Mouse (Mus musculus): ENCODE results near the gene Hpse2. TPM values are rescaled to one million over a fixed set of nuclear protein-coding genes. Genes with fewer than 3 reads are reported as not detected.

Hpse2 gene
- polyA plus RNA-seq, 1 experiment from 2014 or later, result 1.1 TPM

GRCm38 (mm10) chr19:42908553-42908952, 479.6 kb downstream of the Hpse2 start:
- Histone ChIP-seq H3K4me3 (ENCODE audit: control insufficient read depth in 1 of 2, insufficient read depth in 1 of 2, low read depth in 1 of 2, low read length in 2 of 2) (no peak overlapping the region), H3K4me2 (ENCODE audit: low read length) (no peak overlapping the region), H3K9me3 (ENCODE audit: control insufficient read depth, low read length) (no peaks in the 10 kb centered on the region), H3K4me1 (ENCODE audit: control insufficient read depth in 2 of 2, insufficient read depth in 2 of 2, low read length in 2 of 2) (peaks cover 3 to 4% of the 10 kb centered on the region in 2 experiments; a peak in 2 of 4 replicates), H3K9ac (ENCODE audit: low read length) (no peak overlapping the region), H3K27ac (replicated peaks in 1 of 2; ENCODE audit: control insufficient read depth in 1 of 2, insufficient read depth in 1 of 2, low read depth in 2 of 2, low read length in 2 of 2) (no peak overlapping the region), H3K27me3 (ENCODE audit: control insufficient read depth, insufficient read depth, low read length) (no peaks in the 10 kb centered on the region), H3K36me3 (ENCODE audit: control insufficient read depth, insufficient read depth, low read length) (no peaks in the 10 kb centered on the region)
- WGBS, result 80% methylated on average over 6 of the region's 6 CpGs
- no peak for ATAC-seq (ENCODE audit: insufficient number of reproducible peaks, insufficient read depth, low FRiP score, low read depth)

GRCm38 (mm10) chr19:42906328-42906727, 481.8 kb downstream of the Hpse2 start:
- ATAC-seq (ENCODE audit: insufficient number of reproducible peaks, insufficient read depth, low FRiP score, low read depth), result no peak
- Histone ChIP-seq H3K27me3 (ENCODE audit: control insufficient read depth, insufficient read depth, low read length) (no peaks in the 10 kb centered on the region), H3K4me2 (ENCODE audit: low read length) (no peak overlapping the region), H3K36me3 (ENCODE audit: control insufficient read depth, insufficient read depth, low read length) (no peaks in the 10 kb centered on the region), H3K4me1 (ENCODE audit: control insufficient read depth in 2 of 2, insufficient read depth in 2 of 2, low read length in 2 of 2) (peaks cover 3 to 4% of the 10 kb centered on the region in 2 experiments; a peak in 2 of 4 replicates), H3K9ac (ENCODE audit: low read length) (no peak overlapping the region), H3K27ac (replicated peaks in 1 of 2; ENCODE audit: control insufficient read depth in 1 of 2, insufficient read depth in 1 of 2, low read depth in 2 of 2, low read length in 2 of 2) (no peak overlapping the region), H3K4me3 (ENCODE audit: control insufficient read depth in 1 of 2, insufficient read depth in 1 of 2, low read depth in 1 of 2, low read length in 2 of 2) (no peak overlapping the region), H3K9me3 (ENCODE audit: control insufficient read depth, low read length) (no peaks in the 10 kb centered on the region)
- 72% methylated on average over 5 of the region's 5 CpGs for WGBS

DNA sequence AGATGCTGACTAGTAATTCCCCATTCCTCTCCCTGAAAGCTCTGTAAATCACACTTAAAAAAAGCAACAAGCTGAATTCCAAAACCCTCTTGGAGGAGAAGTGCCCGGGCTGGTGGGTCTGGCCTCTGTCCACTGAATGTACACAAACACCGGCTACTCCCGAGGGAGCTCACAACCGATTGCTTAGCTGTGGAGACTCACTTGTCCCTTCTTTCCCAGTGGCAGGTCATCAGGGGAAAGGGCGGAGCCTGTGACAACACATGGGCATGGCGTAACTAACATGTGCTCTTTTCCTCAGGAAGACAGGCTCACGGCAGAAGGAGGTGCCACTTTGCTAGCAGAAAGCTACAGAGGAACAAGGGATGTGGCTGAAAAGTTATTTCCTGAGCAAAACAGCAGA, 483.4 kb downstream of the Hpse2 start:
- Histone ChIP-seq H3K9ac (ENCODE audit: low read length) (no peak overlapping the region), H3K27ac (replicated peaks in 1 of 2; ENCODE audit: control insufficient read depth in 1 of 2, insufficient read depth in 1 of 2, low read depth in 2 of 2, low read length in 2 of 2) (no peak overlapping the region), H3K36me3 (ENCODE audit: control insufficient read depth, insufficient read depth, low read length) (no peaks in the 10 kb centered on the region), H3K27me3 (ENCODE audit: control insufficient read depth, insufficient read depth, low read length) (no peaks in the 10 kb centered on the region), H3K4me3 (ENCODE audit: control insufficient read depth in 1 of 2, insufficient read depth in 1 of 2, low read depth in 1 of 2, low read length in 2 of 2) (no peak overlapping the region), H3K4me1 (ENCODE audit: control insufficient read depth in 2 of 2, insufficient read depth in 2 of 2, low read length in 2 of 2) (peaks cover 3 to 4% of the 10 kb centered on the region in 2 experiments; a peak in 2 of 4 replicates), H3K4me2 (ENCODE audit: low read length) (peak overlapping the region; percentile 4; the same call in 1 of the 2 replicates), H3K9me3 (ENCODE audit: control insufficient read depth, low read length) (no peaks in the 10 kb centered on the region)
- 27% methylated on average over 7 of the region's 7 CpGs for WGBS
- ATAC-seq (ENCODE audit: insufficient number of reproducible peaks, insufficient read depth, low FRiP score, low read depth), result no peak

DNA sequence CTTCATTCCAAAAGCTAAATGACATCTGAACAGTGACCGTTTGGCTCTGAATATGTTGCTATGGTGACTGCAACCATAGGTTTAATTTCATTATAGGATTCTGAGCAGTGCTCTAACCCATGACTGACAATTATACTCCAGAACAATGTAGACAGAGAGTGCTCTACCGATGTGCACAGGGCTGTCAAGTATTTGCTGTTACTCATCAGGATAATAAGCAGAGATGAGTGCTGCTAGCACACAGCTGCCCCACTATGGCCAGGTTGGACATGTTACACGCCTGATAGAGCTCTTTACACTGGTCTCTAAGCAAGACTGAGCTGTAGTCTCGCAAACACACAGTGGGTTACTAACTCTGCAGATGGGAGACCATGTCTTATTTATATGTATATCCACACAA, 483.9 kb downstream of the Hpse2 start:
- H3K4me1 ChIP-seq (ENCODE audit: control insufficient read depth in 2 of 2, insufficient read depth in 2 of 2, low read length in 2 of 2), result peaks cover 3 to 4% of the 10 kb centered on the region in 2 experiments; a peak in 2 of 4 replicates
- no peaks in the 10 kb centered on the region for H3K27me3 ChIP-seq (ENCODE audit: control insufficient read depth, insufficient read depth, low read length)
- no peak overlapping the region for H3K4me3 ChIP-seq (ENCODE audit: control insufficient read depth in 1 of 2, insufficient read depth in 1 of 2, low read depth in 1 of 2, low read length in 2 of 2)
- ATAC-seq (ENCODE audit: insufficient number of reproducible peaks, insufficient read depth, low FRiP score, low read depth), result no peak
- no peaks in the 10 kb centered on the region for H3K9me3 ChIP-seq (ENCODE audit: control insufficient read depth, low read length)
- 63% methylated on average over 4 of the region's 4 CpGs for WGBS
- H3K9ac ChIP-seq (ENCODE audit: low read length), result no peak overlapping the region
- H3K4me2 ChIP-seq (ENCODE audit: low read length), result no peak overlapping the region
- no peak overlapping the region for H3K27ac ChIP-seq (replicated peaks in 1 of 2; ENCODE audit: control insufficient read depth in 1 of 2, insufficient read depth in 1 of 2, low read depth in 2 of 2, low read length in 2 of 2)
- H3K36me3 ChIP-seq (ENCODE audit: control insufficient read depth, insufficient read depth, low read length), result no peaks in the 10 kb centered on the region

GRCm38 (mm10) chr19:42903840-42904239, 484.3 kb downstream of the Hpse2 start:
- H3K4me3 ChIP-seq (ENCODE audit: control insufficient read depth in 1 of 2, insufficient read depth in 1 of 2, low read depth in 1 of 2, low read length in 2 of 2), result no peak overlapping the region
- ATAC-seq (ENCODE audit: insufficient number of reproducible peaks, insufficient read depth, low FRiP score, low read depth), result no peak
- 90% methylated on average over 6 of the region's 6 CpGs for WGBS

DNA sequence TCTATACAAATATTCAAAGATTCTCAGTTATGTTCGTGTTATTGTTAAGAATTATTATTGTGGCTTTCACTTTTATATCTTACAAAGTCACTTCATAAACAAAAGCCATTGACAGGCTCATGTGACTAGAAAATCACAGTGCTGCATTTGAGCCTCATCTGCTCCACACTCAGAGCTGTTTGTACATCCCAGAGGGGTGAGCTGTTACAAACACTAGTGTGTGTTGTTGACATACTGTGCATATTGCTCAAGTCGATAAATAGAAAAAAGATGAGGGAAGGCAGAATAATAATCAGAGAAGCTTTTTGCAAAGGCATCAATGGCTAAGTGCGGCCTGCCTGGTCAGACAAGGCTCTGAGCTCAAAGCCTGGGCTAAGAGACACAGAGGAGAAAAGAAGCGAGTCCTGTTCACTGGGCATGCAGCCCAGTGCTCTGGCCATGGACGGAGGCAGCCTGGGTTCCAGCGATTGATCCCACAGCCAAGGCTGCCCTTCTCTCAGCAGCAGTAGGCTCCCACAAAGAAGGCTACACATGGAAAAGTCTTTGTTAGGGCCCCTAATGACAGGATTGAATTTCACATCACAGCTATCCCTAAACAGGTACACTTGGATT, 485.6 kb downstream of the Hpse2 start:
- no peaks in the 10 kb centered on the region for H3K27me3 ChIP-seq (ENCODE audit: control insufficient read depth, insufficient read depth, low read length)
- no peak overlapping the region for H3K4me2 ChIP-seq (ENCODE audit: low read length)
- H3K9ac ChIP-seq (ENCODE audit: low read length), result no peak overlapping the region
- H3K27ac ChIP-seq (replicated peaks in 1 of 2; ENCODE audit: control insufficient read depth in 1 of 2, insufficient read depth in 1 of 2, low read depth in 2 of 2, low read length in 2 of 2), result no peak overlapping the region
- peaks cover 3 to 4% of the 10 kb centered on the region in 2 experiments; a peak in 2 of 4 replicates for H3K4me1 ChIP-seq (ENCODE audit: control insufficient read depth in 2 of 2, insufficient read depth in 2 of 2, low read length in 2 of 2)
- ATAC-seq (ENCODE audit: insufficient number of reproducible peaks, insufficient read depth, low FRiP score, low read depth), result no peak
- H3K36me3 ChIP-seq (ENCODE audit: control insufficient read depth, insufficient read depth, low read length), result no peaks in the 10 kb centered on the region
- H3K4me3 ChIP-seq (ENCODE audit: control insufficient read depth in 1 of 2, insufficient read depth in 1 of 2, low read depth in 1 of 2, low read length in 2 of 2), result no peak overlapping the region
- no peaks in the 10 kb centered on the region for H3K9me3 ChIP-seq (ENCODE audit: control insufficient read depth, low read length)
- 70% methylated on average over 6 of the region's 6 CpGs for WGBS

More at GRCm38 (mm10) chr19:42903840-42904239, 484.3 kb downstream of the Hpse2 start:
- Histone ChIP-seq H3K9me3 (ENCODE audit: control insufficient read depth, low read length) (no peaks in the 10 kb centered on the region), H3K4me2 (ENCODE audit: low read length) (no peak overlapping the region), H3K9ac (ENCODE audit: low read length) (no peak overlapping the region), H3K36me3 (ENCODE audit: control insufficient read depth, insufficient read depth, low read length) (no peaks in the 10 kb centered on the region), H3K27ac (replicated peaks in 1 of 2; ENCODE audit: control insufficient read depth in 1 of 2, insufficient read depth in 1 of 2, low read depth in 2 of 2, low read length in 2 of 2) (no peak overlapping the region), H3K4me1 (ENCODE audit: control insufficient read depth in 2 of 2, insufficient read depth in 2 of 2, low read length in 2 of 2) (peaks cover 3 to 4% of the 10 kb centered on the region in 2 experiments; a peak in 2 of 4 replicates), H3K27me3 (ENCODE audit: control insufficient read depth, insufficient read depth, low read length) (no peaks in the 10 kb centered on the region)

GRCm38 (mm10) chr19:42891599-42891998, 496.6 kb downstream of the Hpse2 start:
- Histone ChIP-seq H3K4me3 (ENCODE audit: control insufficient read depth in 1 of 2, insufficient read depth in 1 of 2, low read depth in 1 of 2, low read length in 2 of 2) (no peak overlapping the region), H3K36me3 (ENCODE audit: control insufficient read depth, insufficient read depth, low read length) (no peaks in the 10 kb centered on the region), H3K9ac (ENCODE audit: low read length) (no peak overlapping the region), H3K27ac (replicated peaks in 1 of 2; ENCODE audit: control insufficient read depth in 1 of 2, insufficient read depth in 1 of 2, low read depth in 2 of 2, low read length in 2 of 2) (0 out of 4 replicates have a peak overlapping the region, but pooled peaks of 1 of the 2 experiments have one; percentile 33), H3K4me2 (ENCODE audit: low read length) (no peak overlapping the region), H3K4me1 (ENCODE audit: control insufficient read depth in 2 of 2, insufficient read depth in 2 of 2, low read length in 2 of 2) (no peaks in the 10 kb centered on the region), H3K27me3 (ENCODE audit: control insufficient read depth, insufficient read depth, low read length) (no peaks in the 10 kb centered on the region), H3K9me3 (ENCODE audit: control insufficient read depth, low read length) (no peaks in the 10 kb centered on the region)
- no peak for ATAC-seq (ENCODE audit: insufficient number of reproducible peaks, insufficient read depth, low FRiP score, low read depth)
- WGBS, result 47% methylated on average over 5 of the region's 5 CpGs

DNA sequence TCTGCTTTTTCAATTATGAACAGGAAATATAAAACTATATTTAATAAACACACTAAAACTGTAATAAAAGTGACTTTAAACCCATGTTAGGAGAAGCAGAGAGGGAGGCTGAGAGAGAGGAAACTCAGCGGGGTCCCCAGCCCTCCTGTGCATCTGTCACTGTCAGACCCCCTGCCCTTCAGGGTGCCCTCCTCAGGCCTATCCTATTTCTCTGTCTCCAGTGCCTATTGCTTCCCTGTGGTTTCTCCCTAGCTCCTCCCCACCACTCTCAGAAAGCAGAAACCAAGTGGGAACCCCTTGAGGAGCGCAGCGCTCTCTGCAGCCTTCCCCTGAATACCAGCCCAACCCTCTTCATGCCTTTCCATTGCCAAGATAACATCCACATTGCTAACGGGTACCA, 510.5 kb downstream of the Hpse2 start:
- 44% methylated on average over 4 of the region's 4 CpGs for WGBS
- Histone ChIP-seq H3K4me1 (ENCODE audit: control insufficient read depth in 2 of 2, insufficient read depth in 2 of 2, low read length in 2 of 2) (peaks cover 2 to 4% of the 10 kb centered on the region in 2 experiments; a peak in 3 of 4 replicates), H3K27me3 (ENCODE audit: control insufficient read depth, insufficient read depth, low read length) (no peaks in the 10 kb centered on the region), H3K36me3 (ENCODE audit: control insufficient read depth, insufficient read depth, low read length) (no peaks in the 10 kb centered on the region), H3K4me3 (ENCODE audit: control insufficient read depth in 1 of 2, insufficient read depth in 1 of 2, low read depth in 1 of 2, low read length in 2 of 2) (no peak overlapping the region), H3K4me2 (ENCODE audit: low read length) (no peak overlapping the region), H3K9ac (ENCODE audit: low read length) (no peak overlapping the region), H3K27ac (replicated peaks in 1 of 2; ENCODE audit: control insufficient read depth in 1 of 2, insufficient read depth in 1 of 2, low read depth in 2 of 2, low read length in 2 of 2) (no peak overlapping the region), H3K9me3 (ENCODE audit: control insufficient read depth, low read length) (no peaks in the 10 kb centered on the region)
- no peak for ATAC-seq (ENCODE audit: insufficient number of reproducible peaks, insufficient read depth, low FRiP score, low read depth)
